Mouse (Mus musculus): ENCODE data around the gene Akr1d1. TPM values are rescaled to one million over a fixed set of nuclear protein-coding genes. Genes with fewer than 3 reads are reported as not detected.

Akr1d1 gene
- 0.05 TPM in 1 of 2 replicates, not detected in the other for polyA plus RNA-seq (2015; fragmentation: Nextera tagmentation; extraction: Ambion mirVana)

- no peak for ATAC-seq (replicated peaks; ENCODE audit: insufficient number of reproducible peaks, insufficient read depth, low FRiP score, low read depth)
- Histone ChIP-seq H3K9ac (no peak within 1 kb of the TSS), H3K36me3 (no peaks in the 10 kb centered on the region), H3K4me2 (no peak within 1 kb of the TSS), H3K4me1 (replicated peaks) (no peaks in the 10 kb centered on the region), H3K27ac (no peak within 1 kb of the TSS), H3K9me3 (replicated peaks) (no peaks in the 10 kb centered on the region), H3K27me3 (no peaks in the 10 kb centered on the region), H3K4me3 (no peak within 1 kb of the TSS)
- WGBS, result 90% methylated on average over 4 of the region's 4 CpGs
Observed at GRCm38 (mm10) chr6:37529940-37530339, at the start of gene Akr1d1. Gene Akr1d1 (plus strand): TSS chr6:37530173.

- ATAC-seq (replicated peaks; ENCODE audit: insufficient number of reproducible peaks, insufficient read depth, low FRiP score, low read depth), result no peak
- Histone ChIP-seq H3K4me3 (no peak overlapping the region), H3K27ac (no peak overlapping the region), H3K9ac (no peak overlapping the region), H3K4me1 (replicated peaks) (no peaks in the 10 kb centered on the region), H3K4me2 (no peak overlapping the region), H3K36me3 (no peaks in the 10 kb centered on the region), H3K9me3 (replicated peaks) (no peaks in the 10 kb centered on the region), H3K27me3 (no peaks in the 10 kb centered on the region)
- WGBS, result 66% methylated on average over 3 of the region's 3 CpGs
Observed at GRCm38 (mm10) chr6:37481147-37481546, 48.8 kb upstream of the Akr1d1 start.

- ATAC-seq (replicated peaks; ENCODE audit: insufficient number of reproducible peaks, insufficient read depth, low FRiP score, low read depth), result no peak
- H3K9me3 ChIP-seq (replicated peaks), result no peaks in the 10 kb centered on the region
- no peaks in the 10 kb centered on the region for H3K4me1 ChIP-seq (replicated peaks)
- H3K9ac ChIP-seq, result no peak overlapping the region
- no peak overlapping the region for H3K27ac ChIP-seq
- 57% methylated on average over 5 of the region's 5 CpGs for WGBS
- no peaks in the 10 kb centered on the region for H3K36me3 ChIP-seq
- no peak overlapping the region for H3K4me2 ChIP-seq
- H3K4me3 ChIP-seq, result no peak overlapping the region
- H3K27me3 ChIP-seq, result no peaks in the 10 kb centered on the region
Observed at GRCm38 (mm10) chr6:37483262-37483661, 46.7 kb upstream of the Akr1d1 start.

GRCm38 (mm10) chr6:37484588-37485070, 45.3 kb upstream of the Akr1d1 start:
- ATAC-seq (replicated peaks; ENCODE audit: insufficient number of reproducible peaks, insufficient read depth, low FRiP score, low read depth), result no peak
- H3K4me2 ChIP-seq, result no peak overlapping the region
- no peak overlapping the region for H3K9ac ChIP-seq
- H3K4me1 ChIP-seq (replicated peaks), result no peaks in the 10 kb centered on the region
- no peaks in the 10 kb centered on the region for H3K9me3 ChIP-seq (replicated peaks)
- no peak overlapping the region for H3K4me3 ChIP-seq
- 48% methylated on average over 1 of the region's 1 CpGs for WGBS
- no peak overlapping the region for H3K27ac ChIP-seq
- no peaks in the 10 kb centered on the region for H3K27me3 ChIP-seq
- H3K36me3 ChIP-seq, result no peaks in the 10 kb centered on the region

- Histone ChIP-seq H3K4me1 (replicated peaks) (no peaks in the 10 kb centered on the region), H3K4me3 (no peak overlapping the region), H3K9me3 (replicated peaks) (no peaks in the 10 kb centered on the region), H3K9ac (no peak overlapping the region), H3K27me3 (no peaks in the 10 kb centered on the region), H3K27ac (no peak overlapping the region), H3K4me2 (no peak overlapping the region), H3K36me3 (no peaks in the 10 kb centered on the region)
- no peak for ATAC-seq (replicated peaks; ENCODE audit: insufficient number of reproducible peaks, insufficient read depth, low FRiP score, low read depth)
- WGBS, result 44% methylated on average over 4 of the region's 4 CpGs
Observed at GRCm38 (mm10) chr6:37486502-37486901, 43.5 kb upstream of the Akr1d1 start.

- H3K4me1 ChIP-seq (replicated peaks), result no peaks in the 10 kb centered on the region
- no peak for ATAC-seq (replicated peaks; ENCODE audit: insufficient number of reproducible peaks, insufficient read depth, low FRiP score, low read depth)
- H3K4me2 ChIP-seq, result no peak overlapping the region
- WGBS, result 73% methylated on average over 3 of the region's 3 CpGs
- no peaks in the 10 kb centered on the region for H3K9me3 ChIP-seq (replicated peaks)
- H3K4me3 ChIP-seq, result no peak overlapping the region
- no peak overlapping the region for H3K27ac ChIP-seq
- H3K27me3 ChIP-seq, result no peaks in the 10 kb centered on the region
- no peak overlapping the region for H3K9ac ChIP-seq
- H3K36me3 ChIP-seq, result no peaks in the 10 kb centered on the region
Observed at GRCm38 (mm10) chr6:37492241-37492640, 37.7 kb upstream of the Akr1d1 start.

GRCm38 (mm10) chr6:37494957-37495356, 35.0 kb upstream of the Akr1d1 start:
- H3K4me2 ChIP-seq, result no peak overlapping the region
- no peak overlapping the region for H3K9ac ChIP-seq
- 49% methylated on average over 1 of the region's 1 CpGs for WGBS
- H3K9me3 ChIP-seq (replicated peaks), result peaks cover 4% of the 10 kb centered on the region
- H3K4me1 ChIP-seq (replicated peaks), result no peaks in the 10 kb centered on the region
- no peaks in the 10 kb centered on the region for H3K36me3 ChIP-seq
- no peak overlapping the region for H3K27ac ChIP-seq
- H3K4me3 ChIP-seq, result no peak overlapping the region
- H3K27me3 ChIP-seq, result no peaks in the 10 kb centered on the region
- no peak for ATAC-seq (replicated peaks; ENCODE audit: insufficient number of reproducible peaks, insufficient read depth, low FRiP score, low read depth)

GRCm38 (mm10) chr6:37496866-37497265, 33.1 kb upstream of the Akr1d1 start:
- peaks cover 4% of the 10 kb centered on the region for H3K9me3 ChIP-seq (replicated peaks)
- WGBS, result 80% methylated on average over 1 of the region's 1 CpGs
- H3K27me3 ChIP-seq, result no peaks in the 10 kb centered on the region
- H3K9ac ChIP-seq, result no peak overlapping the region
- H3K4me2 ChIP-seq, result no peak overlapping the region
- ATAC-seq (replicated peaks; ENCODE audit: insufficient number of reproducible peaks, insufficient read depth, low FRiP score, low read depth), result no peak
- H3K36me3 ChIP-seq, result no peaks in the 10 kb centered on the region
- H3K27ac ChIP-seq, result no peak overlapping the region
- no peaks in the 10 kb centered on the region for H3K4me1 ChIP-seq (replicated peaks)
- no peak overlapping the region for H3K4me3 ChIP-seq

- 88% methylated on average over 2 of the region's 2 CpGs for WGBS
- no peaks in the 10 kb centered on the region for H3K4me1 ChIP-seq (replicated peaks)
- ATAC-seq (replicated peaks; ENCODE audit: insufficient number of reproducible peaks, insufficient read depth, low FRiP score, low read depth), result no peak
Observed at GRCm38 (mm10) chr6:37505588-37505987, 24.4 kb upstream of the Akr1d1 start.

GRCm38 (mm10) chr6:37506909-37507515, 23.0 kb upstream of the Akr1d1 start:
- H3K4me2 ChIP-seq, result no peak overlapping the region
- 63% methylated on average over 3 of the region's 3 CpGs for WGBS

More at GRCm38 (mm10) chr6:37505588-37505987, 24.4 kb upstream of the Akr1d1 start:
- no peaks in the 10 kb centered on the region for H3K27me3 ChIP-seq
- no peaks in the 10 kb centered on the region for H3K9me3 ChIP-seq (replicated peaks)
- no peak overlapping the region for H3K4me3 ChIP-seq
- H3K4me2 ChIP-seq, result no peak overlapping the region
- H3K36me3 ChIP-seq, result no peaks in the 10 kb centered on the region
- H3K27ac ChIP-seq, result no peak overlapping the region
- no peak overlapping the region for H3K9ac ChIP-seq

GRCm38 (mm10) chr6:37510786-37511185, 19.2 kb upstream of the Akr1d1 start:
- no peaks in the 10 kb centered on the region for H3K9me3 ChIP-seq (replicated peaks)
- H3K9ac ChIP-seq, result no peak overlapping the region
- no peak overlapping the region for H3K4me2 ChIP-seq
- no peaks in the 10 kb centered on the region for H3K27me3 ChIP-seq
- ATAC-seq (replicated peaks; ENCODE audit: insufficient number of reproducible peaks, insufficient read depth, low FRiP score, low read depth), result no peak
- H3K4me3 ChIP-seq, result no peak overlapping the region
- H3K36me3 ChIP-seq, result no peaks in the 10 kb centered on the region
- H3K4me1 ChIP-seq (replicated peaks), result no peaks in the 10 kb centered on the region
- no peak overlapping the region for H3K27ac ChIP-seq

More at GRCm38 (mm10) chr6:37506909-37507515, 23.0 kb upstream of the Akr1d1 start:
- Histone ChIP-seq H3K4me3 (no peak overlapping the region), H3K9me3 (replicated peaks) (no peaks in the 10 kb centered on the region), H3K36me3 (no peaks in the 10 kb centered on the region), H3K27ac (no peak overlapping the region), H3K4me1 (replicated peaks) (no peaks in the 10 kb centered on the region), H3K9ac (no peak overlapping the region), H3K27me3 (no peaks in the 10 kb centered on the region)
- no peak for ATAC-seq (replicated peaks; ENCODE audit: insufficient number of reproducible peaks, insufficient read depth, low FRiP score, low read depth)

- H3K9me3 ChIP-seq (replicated peaks), result no peaks in the 10 kb centered on the region
- H3K9ac ChIP-seq, result no peak overlapping the region
- no peaks in the 10 kb centered on the region for H3K36me3 ChIP-seq
- no peak overlapping the region for H3K4me3 ChIP-seq
- 80% methylated on average over 13 of the region's 13 CpGs for WGBS
- ATAC-seq (replicated peaks; ENCODE audit: insufficient number of reproducible peaks, insufficient read depth, low FRiP score, low read depth), result no peak
- no peak overlapping the region for H3K27ac ChIP-seq
- no peaks in the 10 kb centered on the region for H3K4me1 ChIP-seq (replicated peaks)
- no peak overlapping the region for H3K4me2 ChIP-seq
- H3K27me3 ChIP-seq, result no peaks in the 10 kb centered on the region
Observed at GRCm38 (mm10) chr6:37520631-37521375, 9.2 kb upstream of the Akr1d1 start.

All from heart, embryonic 15.5 days (tissue).